8 mouse cellular contexts compared by ENCODE assay signal in the genomic region with DNA sequence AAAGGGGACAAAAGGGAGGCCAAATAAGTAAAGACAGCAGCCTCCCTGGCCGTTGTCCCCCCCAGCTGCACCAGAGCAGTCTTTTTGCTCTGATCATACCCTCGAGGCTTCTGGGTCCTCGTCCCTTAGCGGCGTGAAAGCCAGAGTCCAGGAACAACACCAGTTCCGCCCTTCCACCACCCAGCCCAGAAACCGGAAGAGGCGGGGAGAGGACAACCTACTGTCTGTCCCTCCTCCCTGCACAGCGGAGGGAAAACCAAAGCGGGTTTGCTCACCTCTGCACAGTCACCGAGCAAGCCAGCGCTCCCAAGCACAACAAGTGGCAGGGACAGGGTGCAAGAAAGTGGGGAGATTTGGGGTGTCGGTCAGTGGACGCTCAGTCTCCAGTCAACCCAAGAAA. TPM values are rescaled to one million over a fixed set of nuclear protein-coding genes. Genes with fewer than 3 reads are reported as not detected.
DNase-seq lines count a peak whose midpoint lies in the region; ATAC-seq and TF ChIP-seq lines count a peak whose summit lies in the region.

No protein-coding gene starts in this region.

- peak overlapping the region; percentile 89 for H3K4me2 ChIP-seq in lung, embryonic 16.5 days (ENCODE audit: low read depth, low read length)

- DNase-seq in 416B (ENCODE audit: low read depth): peak; percentile 93
- peak; percentile 73 for DNase-seq in Muller cell, postnatal 12 days (ENCODE audit: inconsistent ontology term)
- peak; percentile 78 for DNase-seq in embryo, embryonic 9.5 days (ENCODE audit: extremely low spot score)
- DNase-seq in heart, adult 8-10 months (ENCODE audit: low spot score): peak; percentile 84
- DNase-seq in kidney, adult 2 months: peak; percentile 90
- DNase-seq in urinary bladder, adult 2 months (ENCODE audit: low spot score): peak; percentile 61

- peaks cover 11% of the 10 kb centered on the region; the same call in 1 of the 2 replicates for H3K4me1 ChIP-seq in kidney, adult 2 months (ENCODE audit: control insufficient read depth, insufficient read depth, low read length)
- H3K4me1 ChIP-seq in lung, embryonic 16.5 days (replicated peaks; ENCODE audit: control insufficient read depth, insufficient read depth, low read length): peaks cover 17% of the 10 kb centered on the region
- peaks cover 8% of the 10 kb centered on the region for H3K4me1 ChIP-seq in olfactory bulb, adult 2 months (ENCODE audit: control insufficient read depth, insufficient read depth, low read length)

- no peak for TF ChIP-seq CTCF in kidney, adult 2 months (conservative IDR thresholded peaks at IDR 0.05; ENCODE audit: insufficient read depth, insufficient read length, low read depth, low read length)
- no peak for TF ChIP-seq CTCF in olfactory bulb, adult 2 months (IDR thresholded peaks at IDR 0.05; ENCODE audit: insufficient read depth, low read depth, low read length)

- no peaks in the 10 kb centered on the region for H3K9me3 ChIP-seq in lung, embryonic 16.5 days (ENCODE audit: control insufficient read depth, low read length)

- H3K36me3 ChIP-seq in kidney, adult 2 months (ENCODE audit: control insufficient read depth, insufficient read depth, low read length): no peaks in the 10 kb centered on the region
- no peaks in the 10 kb centered on the region for H3K36me3 ChIP-seq in lung, embryonic 16.5 days (ENCODE audit: control insufficient read depth, insufficient read depth, low read length)

- peak overlapping the region; percentile 82 for H3K9ac ChIP-seq in lung, embryonic 16.5 days (ENCODE audit: low read length)

- H3K4me3 ChIP-seq in kidney, adult 2 months (ENCODE audit: insufficient read depth, low read depth, low read length): peak overlapping the region; percentile 68
- H3K4me3 ChIP-seq in lung, embryonic 16.5 days (ENCODE audit: low read length): peak overlapping the region; percentile 55
- peak overlapping the region; percentile 38 for H3K4me3 ChIP-seq in olfactory bulb, adult 2 months (ENCODE audit: insufficient read depth, low read depth, low read length)

- H3K27ac ChIP-seq in kidney, adult 2 months (ENCODE audit: insufficient read depth, low read depth, low read length): peak overlapping the region; percentile 98
- peak overlapping the region; percentile 99 for H3K27ac ChIP-seq in lung, embryonic 16.5 days (ENCODE audit: low read length)
- H3K27ac ChIP-seq in olfactory bulb, adult 2 months (ENCODE audit: insufficient read depth, low read depth, low read length): 0 out of 2 replicates have a peak overlapping the region, but pooled peaks have one; percentile 24

- TF ChIP-seq POLR2A in kidney, adult 2 months (IDR thresholded peaks at IDR 0.05; ENCODE audit: low read depth, low read length): peak; percentile 89
- 0 out of 2 replicates have a peak, but pooled peaks have one; percentile 19 for TF ChIP-seq POLR2A in olfactory bulb, adult 2 months (IDR thresholded peaks at IDR 0.05; ENCODE audit: insufficient read depth, low read depth, low read length)

- 1% methylated on average over 14 of the region's 14 CpGs for WGBS in kidney, adult 2 months
- 2% methylated on average over 14 of the region's 14 CpGs for WGBS in lung, embryonic 16.5 days
- WGBS in olfactory bulb, adult 2 months: 10% methylated on average over 14 of the region's 14 CpGs

- no peaks in the 10 kb centered on the region for H3K27me3 ChIP-seq in kidney, adult 2 months (replicated peaks; ENCODE audit: control insufficient read depth, insufficient read depth, low read length)
- no peaks in the 10 kb centered on the region for H3K27me3 ChIP-seq in lung, embryonic 16.5 days (ENCODE audit: control insufficient read depth, insufficient read depth, low read depth, low read length)

- ATAC-seq in lung, embryonic 16.5 days (ENCODE audit: low read depth): peak; percentile 75

RNA-seq across cellular contexts. Expression of a gene that starts 3.9 kb away (rescaled TPM):
- total RNA-seq in heart, adult 8-10 months (2022): 10 to 100 TPM; 18.4 to 23.7 (median 21.4) TPM
- 44.6 and 49.8 TPM in 2 replicates for polyA plus RNA-seq in kidney, adult 2 months (2012; rRNA removed)
- polyA plus RNA-seq in lung, embryonic 16.5 days (2015; fragmentation: Nextera tagmentation; extraction: Ambion mirVana): 111 and 116 TPM in 2 replicates
- polyA plus RNA-seq in olfactory bulb, adult 2 months (2012; ENCODE audit: insufficient read depth, insufficient read length, low replicate concordance, missing spikeins): not detected in 2 replicates
- polyA plus RNA-seq in urinary bladder, adult 2 months (2012; rRNA removed): 48.8 and 55.7 TPM in 2 replicates

RNA-seq across cellular contexts. Expression of a gene that starts 9.0 kb away (rescaled TPM):
- 100 to 1,000 TPM; 119 to 149 (median 133) TPM for total RNA-seq in heart, adult 8-10 months (2022)
- polyA plus RNA-seq in kidney, adult 2 months (2012; rRNA removed): 116 and 138 TPM in 2 replicates
- polyA plus RNA-seq in lung, embryonic 16.5 days (2015; fragmentation: Nextera tagmentation; extraction: Ambion mirVana): 317 and 349 TPM in 2 replicates
- 230 and 328 TPM in 2 replicates for polyA plus RNA-seq in olfactory bulb, adult 2 months (2012; ENCODE audit: insufficient read depth, insufficient read length, low replicate concordance, missing spikeins)
- 198 and 201 TPM in 2 replicates for polyA plus RNA-seq in urinary bladder, adult 2 months (2012; rRNA removed)

RNA-seq across cellular contexts. Expression of a gene that starts 20.1 kb away (rescaled TPM):
- total RNA-seq in heart, adult 8-10 months (2022): 10 to 100 TPM; 12.6 to 19.1 (median 15.3) TPM
- 46.6 and 52.9 TPM in 2 replicates for polyA plus RNA-seq in kidney, adult 2 months (2012; rRNA removed)
- polyA plus RNA-seq in lung, embryonic 16.5 days (2015; fragmentation: Nextera tagmentation; extraction: Ambion mirVana): 41.1 and 41.8 TPM in 2 replicates
- not detected in 2 replicates for polyA plus RNA-seq in olfactory bulb, adult 2 months (2012; ENCODE audit: insufficient read depth, insufficient read length, low replicate concordance, missing spikeins)
- polyA plus RNA-seq in urinary bladder, adult 2 months (2012; rRNA removed): 35.3 and 43.4 TPM in 2 replicates

RNA-seq across cellular contexts. Expression of a gene that starts 31.0 kb away (rescaled TPM):
- 1 to 10 TPM; 8.5 to 9.6 (median 8.9) TPM for total RNA-seq in heart, adult 8-10 months (2022)
- 28.5 and 34.5 TPM in 2 replicates for polyA plus RNA-seq in kidney, adult 2 months (2012; rRNA removed)
- 17.6 and 18.9 TPM in 2 replicates for polyA plus RNA-seq in lung, embryonic 16.5 days (2015; fragmentation: Nextera tagmentation; extraction: Ambion mirVana)
- polyA plus RNA-seq in olfactory bulb, adult 2 months (2012; ENCODE audit: insufficient read depth, insufficient read length, low replicate concordance, missing spikeins): not detected in 2 replicates
- polyA plus RNA-seq in urinary bladder, adult 2 months (2012; rRNA removed): 14.3 and 19.3 TPM in 2 replicates

RNA-seq across cellular contexts. Expression of a gene that starts 35.0 kb away (rescaled TPM):
- 10 to 100 TPM in 3 of 4 experiments, 1 to 10 TPM in 1; 9.2 to 10.8 (median 10.3) TPM for total RNA-seq in heart, adult 8-10 months (2022)
- 11.8 and 13.6 TPM in 2 replicates for polyA plus RNA-seq in kidney, adult 2 months (2012; rRNA removed)
- polyA plus RNA-seq in lung, embryonic 16.5 days (2015; fragmentation: Nextera tagmentation; extraction: Ambion mirVana): 43.4 and 43.5 TPM in 2 replicates
- not detected in 2 replicates for polyA plus RNA-seq in olfactory bulb, adult 2 months (2012; ENCODE audit: insufficient read depth, insufficient read length, low replicate concordance, missing spikeins)
- polyA plus RNA-seq in urinary bladder, adult 2 months (2012; rRNA removed): 4.2 and 4.9 TPM in 2 replicates

Comparison
In these comparisons a context has a peak if more than half of its experiments do, and no peak if none do; other contexts are left out.
1. Peak in every context shown above with its lines: DNase-seq, ATAC-seq, H3K4me3 ChIP-seq and H3K27ac ChIP-seq.
2. H3K27ac ChIP-seq: peak in every context shown above with its lines; median percentile 99 in lung, embryonic 16.5 days; 98 in kidney, adult 2 months; 24 in olfactory bulb, adult 2 months.
3. RNA of a gene that starts 3.9 kb away (polyA plus RNA-seq): 111 to 116 TPM in lung, embryonic 16.5 days, 48.8 to 55.7 TPM in urinary bladder, adult 2 months and 44.6 to 49.8 TPM in kidney, adult 2 months; not detected in olfactory bulb, adult 2 months; every median in the first group is over 10 times any median in the second.
4. RNA of a gene that starts 20.1 kb away (polyA plus RNA-seq): 46.6 to 52.9 TPM in kidney, adult 2 months, 35.3 to 43.4 TPM in urinary bladder, adult 2 months and 41.1 to 41.8 TPM in lung, embryonic 16.5 days; not detected in olfactory bulb, adult 2 months; every median in the first group is over 10 times any median in the second.